Mouse (Mus musculus): Measurements from ENCODE around the gene Atf7. TPM values are rescaled to one million over a fixed set of nuclear protein-coding genes. Genes with fewer than 3 reads are reported as not detected.

The Atf7 gene
- total and polyA plus RNA-seq, 3 experiments, result 49.9 to 77.6 (median 49.9) TPM

DNA sequence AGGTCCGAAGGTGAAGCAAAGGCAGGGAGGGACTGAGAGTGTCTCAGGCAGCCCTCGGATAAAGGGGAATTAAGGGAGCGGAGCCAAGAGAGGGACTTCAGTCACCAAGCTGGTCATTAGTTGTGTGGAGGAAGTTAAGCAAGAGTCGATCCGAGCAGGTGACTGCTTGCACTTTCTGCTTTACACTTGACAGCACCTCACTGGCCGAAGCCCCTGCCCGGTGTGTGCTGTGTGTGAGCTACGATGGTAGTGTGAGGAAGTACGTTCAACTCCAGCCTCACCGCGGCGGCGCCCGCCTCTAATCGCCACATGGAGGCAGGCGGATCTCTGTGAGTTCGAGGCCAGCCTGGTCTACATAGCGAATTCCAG lies 407 bp upstream of the Atf7 start:
- Histone ChIP-seq H3K4me3 (peak overlapping the region; percentile 68), H3K9ac (ENCODE audit: low read depth, low read length) (peak overlapping the region; percentile 53), H3K27me3 (ENCODE audit: control insufficient read depth, insufficient read depth, low read length) (no peaks in the 10 kb centered on the region), H3K27ac (peak overlapping the region; percentile 99), H3K79me2 (replicated peaks; ENCODE audit: control insufficient read depth, insufficient read depth, low read length) (peaks cover 7% of the 10 kb centered on the region), H3K36me3 (ENCODE audit: control insufficient read depth, insufficient read depth, low read length) (peaks cover 16% of the 10 kb centered on the region), H3K4me1 (ENCODE audit: control insufficient read depth, insufficient read depth, low read length) (peaks cover 8% of the 10 kb centered on the region)
- no peak for TF ChIP-seq POLR2A (IDR thresholded peaks at IDR 0.05; ENCODE audit: insufficient read depth, low read depth, low read length)
- no peak for TF ChIP-seq CTCF (IDR thresholded peaks at IDR 0.05)
- no peak for TF ChIP-seq EP300 (IDR thresholded peaks at IDR 0.05; ENCODE audit: insufficient read depth, low read depth, low read length)
- intact Hi-C loops (cut with DNase I), result loop anchor here (2.0 to 5.0 kb wide), 2 partner anchors 45 to 97 kb away; partner anchors contain the start of gene Calcoco1
- no peak for DNase-seq
- 2% methylated on average over 18 of the region's 18 CpGs for WGBS

DNA sequence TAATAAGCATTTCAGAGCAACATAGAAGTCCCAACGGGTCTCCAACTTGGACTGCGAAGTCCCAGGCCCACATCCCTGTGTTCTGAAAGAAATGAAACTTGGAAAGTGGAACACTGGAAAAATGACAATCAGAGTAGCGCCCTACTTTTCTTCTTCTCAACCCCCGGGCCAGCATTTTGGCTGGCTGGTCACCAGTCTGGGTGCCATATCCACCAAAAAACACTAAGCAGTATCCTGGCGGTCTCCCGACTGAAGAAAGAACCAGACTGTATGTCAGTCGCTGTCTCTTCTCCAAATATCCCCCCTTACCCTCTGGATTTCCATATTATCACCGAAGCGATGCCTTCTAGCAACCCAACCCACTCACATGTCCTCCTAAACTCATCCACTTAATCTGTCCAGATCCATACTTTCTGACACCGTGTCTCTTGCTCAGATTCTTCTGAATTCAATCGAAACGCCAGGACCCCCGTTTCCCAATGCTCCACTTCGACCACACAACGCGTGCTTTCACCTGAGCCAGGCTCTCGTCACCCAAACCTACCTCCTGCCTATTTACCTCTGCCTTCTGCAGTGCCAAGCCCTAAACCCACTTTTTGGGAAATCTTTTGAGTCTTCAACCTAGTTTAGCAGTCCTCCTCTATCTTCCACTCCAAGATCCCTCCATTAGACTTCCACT lies 834 bp downstream of the Atf7 start:
- peak overlapping the region; percentile 68 for H3K4me3 ChIP-seq
- H3K27me3 ChIP-seq (ENCODE audit: control insufficient read depth, insufficient read depth, low read length), result no peaks in the 10 kb centered on the region
- peaks cover 8% of the 10 kb centered on the region for H3K4me1 ChIP-seq (ENCODE audit: control insufficient read depth, insufficient read depth, low read length)
- H3K27ac ChIP-seq, result peak overlapping the region; percentile 99
- intact Hi-C loops (cut with DNase I), result loop anchor here (2.0 to 5.0 kb wide), 2 partner anchors 46 to 77 kb away; no protein-coding TSS in a partner anchor
- peak overlapping the region; percentile 79 for H3K9ac ChIP-seq (ENCODE audit: low read depth, low read length)
- WGBS, result under 1% methylated on average over 17 of the region's 17 CpGs
- H3K79me2 ChIP-seq (replicated peaks; ENCODE audit: control insufficient read depth, insufficient read depth, low read length), result peaks cover 9% of the 10 kb centered on the region
- peaks cover 18% of the 10 kb centered on the region for H3K36me3 ChIP-seq (ENCODE audit: control insufficient read depth, insufficient read depth, low read length)
- TF ChIP-seq CTCF (IDR thresholded peaks at IDR 0.05) (no peak), EP300 (IDR thresholded peaks at IDR 0.05; ENCODE audit: insufficient read depth, low read depth, low read length) (no peak), POLR2A (IDR thresholded peaks at IDR 0.05; ENCODE audit: insufficient read depth, low read depth, low read length) (no peak)
- DNase-seq, result peak; percentile 30 to 47

DNA sequence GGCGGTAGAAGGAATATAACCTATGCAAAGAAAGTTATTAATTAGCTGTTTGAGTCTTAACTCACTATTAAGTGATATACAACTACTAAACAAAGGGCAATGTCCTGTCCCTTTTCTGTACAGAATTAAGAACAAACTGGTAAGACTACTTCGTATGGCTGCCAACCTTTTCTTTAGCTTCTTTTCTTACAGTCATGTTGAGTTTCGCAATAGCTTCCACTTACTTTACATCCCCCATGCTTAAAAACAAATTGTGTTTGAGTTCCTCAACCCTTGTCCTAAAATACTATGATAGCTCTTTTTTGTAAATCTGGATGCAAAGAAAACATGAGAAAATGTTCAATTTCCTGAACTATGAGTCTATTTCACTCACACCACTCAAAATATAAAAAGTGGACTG lies 2.1 kb downstream of the Atf7 start:
- 68% methylated on average over 3 of the region's 3 CpGs for WGBS
- no peaks in the 10 kb centered on the region for H3K27me3 ChIP-seq (ENCODE audit: control insufficient read depth, insufficient read depth, low read length)
- no peak overlapping the region for H3K9ac ChIP-seq (ENCODE audit: low read depth, low read length)
- TF ChIP-seq POLR2A (IDR thresholded peaks at IDR 0.05; ENCODE audit: insufficient read depth, low read depth, low read length), result no peak
- no peak for TF ChIP-seq CTCF (IDR thresholded peaks at IDR 0.05)
- TF ChIP-seq EP300 (IDR thresholded peaks at IDR 0.05; ENCODE audit: insufficient read depth, low read depth, low read length), result no peak
- intact Hi-C loops (cut with DNase I), result loop anchor here (5.0 kb wide), 1 partner anchor 76 kb away; no protein-coding TSS in a partner anchor
- H3K4me1 ChIP-seq (ENCODE audit: control insufficient read depth, insufficient read depth, low read length), result peaks cover 8% of the 10 kb centered on the region
- peaks cover 12% of the 10 kb centered on the region for H3K79me2 ChIP-seq (replicated peaks; ENCODE audit: control insufficient read depth, insufficient read depth, low read length)
- H3K36me3 ChIP-seq (ENCODE audit: control insufficient read depth, insufficient read depth, low read length), result peaks cover 20% of the 10 kb centered on the region
- no peak for DNase-seq
- no peak overlapping the region for H3K4me3 ChIP-seq
- no peak overlapping the region for H3K27ac ChIP-seq

DNA sequence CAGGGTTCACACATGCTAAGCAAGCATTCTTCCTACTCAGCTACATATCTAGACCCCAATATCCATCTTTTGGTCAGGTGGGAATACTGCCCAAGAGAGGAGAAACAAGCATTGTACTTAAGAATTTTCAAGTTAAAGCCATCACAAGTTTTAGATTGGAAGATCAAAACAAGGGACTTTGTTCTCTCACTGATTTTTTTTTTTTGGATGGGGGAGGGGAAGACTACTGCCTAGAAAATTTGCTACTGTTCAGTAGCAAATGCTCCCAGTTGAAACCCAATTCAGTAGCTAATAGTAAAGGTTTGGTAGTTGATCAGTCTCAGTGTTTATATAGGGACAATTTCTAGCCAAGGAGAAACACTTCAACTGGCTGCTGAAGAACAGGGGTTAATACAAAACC lies 2.7 kb downstream of the Atf7 start:
- H3K79me2 ChIP-seq (replicated peaks; ENCODE audit: control insufficient read depth, insufficient read depth, low read length), result peaks cover 12% of the 10 kb centered on the region
- H3K4me1 ChIP-seq (ENCODE audit: control insufficient read depth, insufficient read depth, low read length), result peaks cover 9% of the 10 kb centered on the region
- H3K36me3 ChIP-seq (ENCODE audit: control insufficient read depth, insufficient read depth, low read length), result peaks cover 20% of the 10 kb centered on the region
- no peak for TF ChIP-seq POLR2A (IDR thresholded peaks at IDR 0.05; ENCODE audit: insufficient read depth, low read depth, low read length)
- no peak for TF ChIP-seq CTCF (IDR thresholded peaks at IDR 0.05)
- TF ChIP-seq EP300 (IDR thresholded peaks at IDR 0.05; ENCODE audit: insufficient read depth, low read depth, low read length), result no peak
- H3K27ac ChIP-seq, result no peak overlapping the region
- no peak overlapping the region for H3K9ac ChIP-seq (ENCODE audit: low read depth, low read length)
- no peak overlapping the region for H3K4me3 ChIP-seq
- no peak for DNase-seq
- no peaks in the 10 kb centered on the region for H3K27me3 ChIP-seq (ENCODE audit: control insufficient read depth, insufficient read depth, low read length)
- intact Hi-C loops (cut with DNase I), result loop anchor here (5.0 kb wide), 1 partner anchor 75 kb away; no protein-coding TSS in a partner anchor

DNA sequence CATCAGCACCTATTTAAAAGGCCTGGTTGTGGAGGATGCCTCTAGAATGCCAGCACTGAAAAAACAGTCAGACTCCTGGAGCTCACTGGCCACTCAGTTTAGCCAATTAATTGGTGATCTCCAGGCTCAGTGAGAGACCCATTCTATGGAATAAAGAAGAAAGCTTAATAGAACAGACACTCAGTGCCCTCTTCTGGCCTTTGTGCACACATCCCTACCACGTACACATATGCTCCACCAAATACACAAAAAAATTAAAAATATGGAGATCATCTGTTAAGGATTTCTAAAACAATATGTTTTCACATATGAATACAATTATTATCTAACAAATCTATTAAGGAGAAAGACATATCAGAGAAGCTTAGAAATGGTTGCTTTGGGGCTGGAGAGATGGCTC lies 4.5 kb downstream of the Atf7 start:
- DNase-seq, result no peak
- TF ChIP-seq POLR2A (IDR thresholded peaks at IDR 0.05; ENCODE audit: insufficient read depth, low read depth, low read length) (no peak), CTCF (IDR thresholded peaks at IDR 0.05) (peak; percentile 48)
- no peaks in the 10 kb centered on the region for H3K27me3 ChIP-seq (ENCODE audit: control insufficient read depth, insufficient read depth, low read length)
- peaks cover 14% of the 10 kb centered on the region for H3K79me2 ChIP-seq (replicated peaks; ENCODE audit: control insufficient read depth, insufficient read depth, low read length)
- H3K27ac ChIP-seq, result no peak overlapping the region
- H3K36me3 ChIP-seq (ENCODE audit: control insufficient read depth, insufficient read depth, low read length), result peaks cover 24% of the 10 kb centered on the region
- H3K9ac ChIP-seq (ENCODE audit: low read depth, low read length), result no peak overlapping the region
- H3K4me1 ChIP-seq (ENCODE audit: control insufficient read depth, insufficient read depth, low read length), result peaks cover 9% of the 10 kb centered on the region
- H3K4me3 ChIP-seq, result no peak overlapping the region
- intact Hi-C loops (cut with DNase I), result loop anchor here (5.0 kb wide), 1 partner anchor 73 kb away; no protein-coding TSS in a partner anchor
- WGBS, result 68% methylated on average over 1 of the region's 1 CpGs

DNA sequence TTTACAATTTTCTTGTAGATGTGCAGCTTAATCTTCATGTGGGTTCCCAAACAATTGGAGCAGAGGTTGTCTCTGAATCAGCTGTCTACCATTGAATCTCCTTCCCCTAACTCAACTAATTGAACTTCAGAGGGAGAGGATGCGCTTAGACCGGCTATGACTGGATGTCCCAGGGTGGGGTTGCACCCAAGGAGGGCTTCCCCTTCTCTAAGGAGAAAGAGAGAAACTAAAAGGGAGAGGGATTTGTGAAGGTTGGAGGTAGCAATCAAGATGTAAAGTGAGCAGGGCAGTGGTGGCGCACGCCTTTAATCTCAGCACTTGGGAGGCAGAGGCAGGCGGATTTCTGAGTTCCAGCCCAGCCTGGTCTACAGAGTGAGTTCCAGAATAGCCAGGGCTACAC lies 5.8 kb downstream of the Atf7 start:
- no peak for DNase-seq
- Histone ChIP-seq H3K4me1 (ENCODE audit: control insufficient read depth, insufficient read depth, low read length) (peaks cover 7% of the 10 kb centered on the region), H3K79me2 (replicated peaks; ENCODE audit: control insufficient read depth, insufficient read depth, low read length) (peaks cover 15% of the 10 kb centered on the region), H3K9ac (ENCODE audit: low read depth, low read length) (no peak overlapping the region), H3K4me3 (no peak overlapping the region), H3K36me3 (ENCODE audit: control insufficient read depth, insufficient read depth, low read length) (peaks cover 24% of the 10 kb centered on the region), H3K27ac (no peak overlapping the region), H3K27me3 (ENCODE audit: control insufficient read depth, insufficient read depth, low read length) (no peaks in the 10 kb centered on the region)
- WGBS, result 93% methylated on average over 5 of the region's 5 CpGs
- intact Hi-C loops (cut with DNase I), result no loop called here
- TF ChIP-seq EP300 (IDR thresholded peaks at IDR 0.05; ENCODE audit: insufficient read depth, low read depth, low read length) (no peak), POLR2A (IDR thresholded peaks at IDR 0.05; ENCODE audit: insufficient read depth, low read depth, low read length) (no peak), CTCF (IDR thresholded peaks at IDR 0.05) (no peak)

Measured in heart, adult 2 months (tissue).